Mouse (Mus musculus): ENCODE results near the gene Wfdc8. TPM values are rescaled to one million over a fixed set of nuclear protein-coding genes. Genes with fewer than 3 reads are reported as not detected.

The Wfdc8 gene
- total and polyA plus RNA-seq, 3 experiments: not detected

- no peak within 1 kb of the TSS for H3K27ac ChIP-seq (ENCODE audit: control insufficient read depth, low read depth, low read length)
- no peak within 1 kb of the TSS for H3K4me3 ChIP-seq (ENCODE audit: control insufficient read depth in 1 of 2, insufficient read depth in 1 of 2, low read depth in 2 of 2, low read length in 2 of 2)
- peaks cover 13 to 16% of the 10 kb centered on the region in 2 experiments for H3K4me1 ChIP-seq (ENCODE audit: control insufficient read depth in 1 of 2, insufficient read depth in 2 of 2, low read length in 2 of 2)
- DNase-seq (ENCODE audit: low read depth, low spot score): no peak
- H3K9me3 ChIP-seq (replicated peaks; ENCODE audit: insufficient read depth, low read length): no peaks in the 10 kb centered on the region
- H3K36me3 ChIP-seq (ENCODE audit: control insufficient read depth in 1 of 2, insufficient read depth in 2 of 2, low read length in 2 of 2): peaks cover 0 to 11% of the 10 kb centered on the region in 2 experiments; a peak in 2 of 4 replicates
- no peaks in the 10 kb centered on the region for H3K27me3 ChIP-seq (ENCODE audit: control insufficient read depth in 1 of 2, insufficient read depth in 2 of 2, low read length in 2 of 2)
- no peaks in the 10 kb centered on the region for H3K79me2 ChIP-seq (ENCODE audit: control insufficient read depth, insufficient read depth, low read length, poor library complexity)
- TF ChIP-seq MAFK (IDR thresholded peaks at IDR 0.05; ENCODE audit: borderline replicate concordance, low read depth, low read length): no peak
- TF ChIP-seq MYB (IDR thresholded peaks at IDR 0.05; ENCODE audit: low read depth, low read length): no peak
- no peak for TF ChIP-seq TAL1 (IDR thresholded peaks at IDR 0.05; ENCODE audit: low read length)
- no peak for TF ChIP-seq ZNF384 (IDR thresholded peaks at IDR 0.05; ENCODE audit: low read depth, low read length)
- TF ChIP-seq CTCF (IDR thresholded peaks at IDR 0.05 in 2 of 3, conservative IDR thresholded peaks at IDR 0.05 in 1 of 3; ENCODE audit: control insufficient read depth in 1 of 3, insufficient read depth in 1 of 3, low read depth in 2 of 3, low read length in 3 of 3, poor library complexity in 1 of 3, severe bottlenecking in 1 of 3): no peak
- TF ChIP-seq TCF12 (IDR thresholded peaks at IDR 0.05; ENCODE audit: low read depth, low read length): no peak
- no peak for TF ChIP-seq MXI1 (IDR thresholded peaks at IDR 0.05; ENCODE audit: low read depth, low read length)
- no peak within 1 kb of the TSS for H3K9ac ChIP-seq (ENCODE audit: control insufficient read depth, low read depth, low read length, poor library complexity, severe bottlenecking)
Observed at GRCm38 (mm10) chr2:164638696-164639095, 25.3 kb upstream of the Wfdc8 start, which contains the start of gene Wfdc16. TSS of gene Wfdc16 (minus strand) at chr2:164638796.

- H3K4me3 ChIP-seq (ENCODE audit: control insufficient read depth in 1 of 2, insufficient read depth in 1 of 2, low read depth in 2 of 2, low read length in 2 of 2): no peak overlapping the region
- no peaks in the 10 kb centered on the region for H3K4me1 ChIP-seq (ENCODE audit: control insufficient read depth in 1 of 2, insufficient read depth in 2 of 2, low read length in 2 of 2)
- H3K36me3 ChIP-seq (ENCODE audit: control insufficient read depth in 1 of 2, insufficient read depth in 2 of 2, low read length in 2 of 2): no peaks in the 10 kb centered on the region
- DNase-seq (ENCODE audit: low read depth, low spot score): peak; percentile 34
- no peaks in the 10 kb centered on the region; a peak in 2 of 4 replicates for H3K27me3 ChIP-seq (ENCODE audit: control insufficient read depth in 1 of 2, insufficient read depth in 2 of 2, low read length in 2 of 2)
- TF ChIP-seq TAL1 (IDR thresholded peaks at IDR 0.05; ENCODE audit: low read length): no peak
- TF ChIP-seq CTCF (IDR thresholded peaks at IDR 0.05 in 2 of 3, conservative IDR thresholded peaks at IDR 0.05 in 1 of 3; ENCODE audit: control insufficient read depth in 1 of 3, insufficient read depth in 1 of 3, low read depth in 2 of 3, low read length in 3 of 3, poor library complexity in 1 of 3, severe bottlenecking in 1 of 3): peak; percentile 21 to 55 (median 43); a peak in 5 of 6 replicates
- no peak overlapping the region for H3K9ac ChIP-seq (ENCODE audit: control insufficient read depth, low read depth, low read length, poor library complexity, severe bottlenecking)
- no peaks in the 10 kb centered on the region for H3K79me2 ChIP-seq (ENCODE audit: control insufficient read depth, insufficient read depth, low read length, poor library complexity)
- no peaks in the 10 kb centered on the region for H3K9me3 ChIP-seq (replicated peaks; ENCODE audit: insufficient read depth, low read length)
- H3K27ac ChIP-seq (ENCODE audit: control insufficient read depth, low read depth, low read length): no peak overlapping the region
Observed at GRCm38 (mm10) chr2:164635266-164635665, 21.8 kb upstream of the Wfdc8 start.

GRCm38 (mm10) chr2:164621775-164622174 is 8.3 kb upstream of the Wfdc8 start:
- DNase-seq (ENCODE audit: low read depth, low spot score): no peak
- Histone ChIP-seq H3K36me3 (ENCODE audit: control insufficient read depth in 1 of 2, insufficient read depth in 2 of 2, low read length in 2 of 2) (no peaks in the 10 kb centered on the region), H3K9me3 (replicated peaks; ENCODE audit: insufficient read depth, low read length) (no peaks in the 10 kb centered on the region)

More at GRCm38 (mm10) chr2:164621775-164622174, 8.3 kb upstream of the Wfdc8 start:
- no peaks in the 10 kb centered on the region for H3K79me2 ChIP-seq (ENCODE audit: control insufficient read depth, insufficient read depth, low read length, poor library complexity)
- no peak overlapping the region for H3K27ac ChIP-seq (ENCODE audit: control insufficient read depth, low read depth, low read length)
- no peaks in the 10 kb centered on the region for H3K4me1 ChIP-seq (ENCODE audit: control insufficient read depth in 1 of 2, insufficient read depth in 2 of 2, low read length in 2 of 2)
- no peak overlapping the region for H3K9ac ChIP-seq (ENCODE audit: control insufficient read depth, low read depth, low read length, poor library complexity, severe bottlenecking)
- H3K27me3 ChIP-seq (ENCODE audit: control insufficient read depth in 1 of 2, insufficient read depth in 2 of 2, low read length in 2 of 2): peaks cover 0 to 5% of the 10 kb centered on the region in 2 experiments; a peak in 3 of 4 replicates
- no peak overlapping the region for H3K4me3 ChIP-seq (ENCODE audit: control insufficient read depth in 1 of 2, insufficient read depth in 1 of 2, low read depth in 2 of 2, low read length in 2 of 2)
- no peak for TF ChIP-seq USF2 (IDR thresholded peaks at IDR 0.05; ENCODE audit: borderline replicate concordance in 1 of 2, insufficient read depth in 1 of 2, low read depth in 1 of 2, low read length in 2 of 2)
- no peak for TF ChIP-seq MAFK (IDR thresholded peaks at IDR 0.05; ENCODE audit: borderline replicate concordance, low read depth, low read length)
- no peak for TF ChIP-seq GATA1 (IDR thresholded peaks at IDR 0.05; ENCODE audit: low read depth, low read length)
- TF ChIP-seq RAD21 (IDR thresholded peaks at IDR 0.05; ENCODE audit: low read depth, low read length): peak; percentile 19
- peak; percentile 52 for TF ChIP-seq SMC3 (IDR thresholded peaks at IDR 0.05; ENCODE audit: low read depth, low read length)
- TF ChIP-seq ZKSCAN1 (IDR thresholded peaks at IDR 0.05; ENCODE audit: low read depth, low read length): no peak
- TF ChIP-seq CTCF (IDR thresholded peaks at IDR 0.05 in 2 of 3, conservative IDR thresholded peaks at IDR 0.05 in 1 of 3; ENCODE audit: control insufficient read depth in 1 of 3, insufficient read depth in 1 of 3, low read depth in 2 of 3, low read length in 3 of 3, poor library complexity in 1 of 3, severe bottlenecking in 1 of 3): peak in 1 of 3 experiments; percentile 37; a peak in 2 of 6 replicates
- no peak for TF ChIP-seq POLR2AphosphoS5 (IDR thresholded peaks at IDR 0.05; ENCODE audit: borderline replicate concordance, low read depth, low read length)

Data from MEL (cell line).